Mouse (Mus musculus) liver, postnatal 0 days (tissue): ENCODE results near the gene Fzr1. TPM values are rescaled to one million over a fixed set of nuclear protein-coding genes. Genes with fewer than 3 reads are reported as not detected.
A peak's percentile ranks its signal among the peaks of the same experiment; 100 is the strongest.

ENCODE experiments used
- ATAC-seq: fragments of 200-750 bp; cut with Nextera tagmentation; 2 replicates; pipeline ENCODE4 v1.8.0; 2017; ENCODE audit warnings: mild to moderate bottlenecking, moderate library complexity
- DNase-seq: peaks from one replicate; pipeline ENCODE4 v3.0.0-alpha.2; 2016
- H3K27ac ChIP-seq: fragments of 300-500 bp; sonication (generic); 2 replicates; pipeline ENCODE4 v1.5.1; 2014; ENCODE audit warnings: antibody characterized with exemption, moderate library complexity, mild to moderate bottlenecking, low read depth
- H3K27me3 ChIP-seq: fragments of 300-500 bp; sonication (generic); 2 replicates; pipeline ENCODE4 v1.6.1; 2014; ENCODE audit warnings: low read length, control low read depth, mixed read lengths; ENCODE audit not compliant: insufficient read depth
- H3K36me3 ChIP-seq: fragments of 300-500 bp; sonication (generic); replicated peaks from 2 replicates; pipeline ENCODE4 v1.6.1; 2014; ENCODE audit warnings: mild to moderate bottlenecking, control low read depth, low read length, moderate library complexity, mixed read lengths; ENCODE audit not compliant: insufficient read depth
- H3K4me1 ChIP-seq: fragments of 300-500 bp; sonication (generic); 2 replicates; pipeline ENCODE4 v1.6.1; 2014; ENCODE audit warnings: antibody characterized with exemption, mild to moderate bottlenecking, control low read depth; ENCODE audit not compliant: insufficient read depth
- H3K4me2 ChIP-seq: fragments of 300-500 bp; sonication (generic); 2 replicates; pipeline ENCODE4 v1.6.1; 2014; ENCODE audit warnings: low read depth, mild to moderate bottlenecking, low read length, moderate library complexity, mixed read lengths
- H3K4me3 ChIP-seq: fragments of 300-500 bp; sonication (generic); 2 replicates; pipeline ENCODE4 v1.5.1; 2014; ENCODE audit warnings: low read depth, low read length
- H3K9ac ChIP-seq: fragments of 300-500 bp; sonication (generic); replicated peaks from 2 replicates; pipeline ENCODE4 v1.6.1; 2014; ENCODE audit warnings: mild to moderate bottlenecking, moderate library complexity
- H3K9me3 ChIP-seq: fragments of 300-500 bp; sonication (generic); 2 replicates; pipeline ENCODE4 v1.6.1; 2016; ENCODE audit warnings: mild to moderate bottlenecking, control low read depth, low read length, mixed read lengths
- CTCF ChIP-seq: sonication (generic); IDR thresholded peaks from 2 replicates; pipeline ENCODE4 v1.5.1; 2016; ENCODE audit warnings: antibody characterized with exemption, low read depth
- EP300 ChIP-seq: IDR thresholded peaks from 2 replicates; pipeline ENCODE4 v1.6.1; 2016; ENCODE audit warnings: antibody characterized with exemption, low read depth, mild to moderate bottlenecking
- WGBS: fragments of 180-500 bp; shearing (Covaris S2); extraction: QIAGEN DNeasy Blood & Tissue Kit; methylation state at CpG from one replicate; pipeline ENCODE4 v1.1.7; 2014; ENCODE audit not compliant: insufficient replicate concordance; 5-methylcytosine and 5-hydroxymethylcytosine counted together
- polyA plus RNA-seq: library from polyadenylated mRNA; unstranded; fragments of >200 nt; fragmentation: Nextera tagmentation; extraction: Ambion mirVana; gene quantifications from 2 replicates; pipeline ENCODE4 v1.2.1, GENCODE M21; 2015

Fzr1 gene
- polyA plus RNA-seq, 1 experiment from 2014 or later: 69.7 TPM

DNA sequence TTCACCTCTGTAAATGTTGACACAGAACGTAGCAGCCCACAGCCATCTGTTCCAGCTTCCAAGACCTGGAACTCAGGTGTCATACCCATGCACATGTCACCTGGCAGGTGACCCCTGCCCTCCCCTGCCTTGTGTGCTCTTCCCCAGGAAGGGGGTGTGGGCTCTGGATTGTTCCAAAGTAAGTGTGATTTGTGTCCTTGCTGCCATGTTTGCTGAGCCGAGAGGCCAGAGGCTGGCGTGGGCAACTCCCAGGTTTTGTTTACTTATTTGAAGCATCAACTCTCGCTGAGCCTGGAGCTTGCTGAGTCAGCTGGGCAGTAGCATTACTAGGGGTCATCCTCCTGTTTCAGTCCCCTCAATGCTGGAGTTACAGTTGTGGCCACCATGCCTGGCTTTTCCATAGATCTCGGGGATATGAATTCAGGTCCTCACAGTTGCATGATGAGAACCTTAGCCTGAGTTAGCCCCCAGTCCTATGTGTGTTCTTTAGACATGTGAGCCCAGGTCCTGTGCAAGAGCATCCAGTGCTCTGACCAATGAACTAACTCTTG, 10.3 kb upstream of the Fzr1 start, which contains the start of gene Gm48552:
Gene Gm48552, plus strand, starts transcription at position 501 of the 551 bp plus-strand sequence.
- Histone ChIP-seq H3K27ac (0 out of 2 replicates have a peak within 1 kb of the TSS, but pooled peaks have one; percentile 11), H3K27me3 (no peaks in the 10 kb centered on the region), H3K36me3 (peaks cover 24% of the 10 kb centered on the region), H3K4me3 (no peak within 1 kb of the TSS), H3K4me2 (no peak within 1 kb of the TSS), H3K4me1 (peaks cover 35% of the 10 kb centered on the region), H3K9ac (no peak within 1 kb of the TSS), H3K9me3 (no peaks in the 10 kb centered on the region)
- ATAC-seq (no peak), DNase-seq (no peak)
- 64% methylated on average over 5 of the region's 5 CpGs for WGBS
- TF ChIP-seq CTCF: no peak

GRCm38 (mm10) chr10:81387716-81388115, 9.4 kb upstream of the Fzr1 start:
- 91% methylated on average over 20 of the region's 20 CpGs for WGBS
- DNase-seq (no peak), ATAC-seq (no peak)
- H3K9ac ChIP-seq: no peak overlapping the region
- no peaks in the 10 kb centered on the region for H3K9me3 ChIP-seq
- H3K36me3 ChIP-seq: peaks cover 24% of the 10 kb centered on the region
- no peak overlapping the region for H3K27ac ChIP-seq
- no peak overlapping the region for H3K4me2 ChIP-seq
- no peaks in the 10 kb centered on the region for H3K27me3 ChIP-seq
- no peak overlapping the region for H3K4me3 ChIP-seq
- TF ChIP-seq EP300 (no peak), CTCF (no peak)
- peaks cover 26% of the 10 kb centered on the region for H3K4me1 ChIP-seq

GRCm38 (mm10) chr10:81385603-81386306, 7.4 kb upstream of the Fzr1 start:
- peaks cover 29% of the 10 kb centered on the region for H3K4me1 ChIP-seq
- WGBS: 70% methylated on average over 22 of the region's 22 CpGs
- DNase-seq: no peak
- peak overlapping the region; percentile 74 for H3K4me3 ChIP-seq
- H3K36me3 ChIP-seq: peaks cover 24% of the 10 kb centered on the region
- peak overlapping the region; percentile 75 for H3K4me2 ChIP-seq
- no peaks in the 10 kb centered on the region for H3K9me3 ChIP-seq
- no peak for ATAC-seq
- no peaks in the 10 kb centered on the region for H3K27me3 ChIP-seq
- no peak overlapping the region for H3K27ac ChIP-seq
- TF ChIP-seq CTCF (no peak), EP300 (no peak)
- H3K9ac ChIP-seq: peak overlapping the region; percentile 89; the same call in 1 of the 2 replicates

DNA sequence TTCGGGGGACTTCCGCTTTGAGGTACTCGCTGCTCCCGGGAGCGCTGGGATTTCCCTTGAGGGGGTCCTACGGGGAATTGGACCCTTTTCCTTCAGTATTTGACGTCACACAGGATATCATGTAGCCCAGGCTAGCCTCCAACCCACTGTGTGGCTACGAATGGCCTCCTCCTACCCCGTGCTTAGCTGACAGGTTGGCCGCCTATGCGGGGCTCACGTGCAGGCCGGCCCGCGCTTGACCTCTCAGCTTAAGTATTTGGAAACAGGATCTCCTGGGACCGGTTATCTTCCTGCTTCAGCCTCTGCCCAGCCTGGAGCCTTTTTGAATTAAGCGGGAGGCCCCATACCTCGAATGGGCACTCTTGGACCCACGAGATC, 6.3 kb upstream of the Fzr1 start:
- Histone ChIP-seq H3K4me1 (peaks cover 39% of the 10 kb centered on the region), H3K27me3 (no peaks in the 10 kb centered on the region), H3K9me3 (no peaks in the 10 kb centered on the region), H3K27ac (peak overlapping the region; percentile 97), H3K4me3 (peak overlapping the region; percentile 74), H3K36me3 (peaks cover 24% of the 10 kb centered on the region), H3K9ac (peak overlapping the region; percentile 89), H3K4me2 (peak overlapping the region; percentile 75)
- peak; percentile 20 for ATAC-seq
- no peak for DNase-seq
- WGBS: under 1% methylated on average over 19 of the region's 19 CpGs
- TF ChIP-seq CTCF (no peak), EP300 (no peak)

DNA sequence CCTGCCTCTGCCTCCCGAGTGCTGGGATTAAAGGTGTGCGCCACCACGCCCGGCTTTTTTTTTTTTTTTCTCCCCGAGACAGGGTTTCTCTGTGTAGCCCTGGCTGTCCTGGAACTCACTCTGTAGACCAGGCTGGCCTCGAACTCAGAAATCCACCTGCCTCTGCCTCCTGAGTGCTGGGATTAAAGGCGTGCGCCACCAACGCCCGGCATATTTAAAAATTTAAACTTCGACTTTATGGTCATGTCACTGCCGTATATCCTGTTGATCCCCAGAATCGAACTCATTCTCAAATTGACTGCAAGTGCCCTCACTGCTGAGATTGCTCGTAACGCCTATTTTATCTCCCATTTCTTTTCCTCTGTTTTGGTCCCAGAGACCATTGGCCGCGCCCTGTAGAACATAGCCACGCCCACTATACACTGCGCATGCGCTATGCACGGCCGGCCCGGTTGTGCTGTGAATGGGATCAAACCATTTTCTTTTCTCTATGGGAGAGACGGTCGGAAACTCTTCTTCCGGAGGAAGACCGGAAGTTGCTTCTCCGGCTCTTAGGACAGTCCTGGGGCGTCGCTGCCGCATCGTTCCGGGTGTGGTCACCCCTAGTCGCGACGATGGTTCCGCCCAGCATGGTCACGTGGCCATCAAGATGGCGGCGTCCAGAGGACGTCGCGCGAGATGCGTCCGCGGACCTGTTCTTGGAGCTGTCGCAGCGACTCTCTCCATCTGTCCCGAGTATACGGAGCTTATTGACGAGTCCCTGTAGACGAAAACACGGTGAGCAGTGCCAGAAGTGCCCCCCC, 5.7 kb upstream of the Fzr1 start, which contains the start of the genes Dohh and Gm48551:
Gene Dohh, plus strand, starts transcription at position 627 of the 803 bp plus-strand sequence.
Gene Gm48551, plus strand, starts transcription at position 665 of the 803 bp plus-strand sequence.
- Histone ChIP-seq H3K4me3 (peak within 1 kb of the TSS; percentile 74), H3K27ac (peak within 1 kb of the TSS; percentile 97), H3K4me1 (peaks cover 39% of the 10 kb centered on the region), H3K4me2 (peak within 1 kb of the TSS; percentile 75), H3K9me3 (no peaks in the 10 kb centered on the region), H3K36me3 (peaks cover 24% of the 10 kb centered on the region), H3K27me3 (no peaks in the 10 kb centered on the region), H3K9ac (peak within 1 kb of the TSS; percentile 89)
- 3% methylated on average over 51 of the region's 54 CpGs for WGBS
- peak; percentile 83 for TF ChIP-seq EP300
- TF ChIP-seq CTCF: no peak
- ATAC-seq (peak; percentile 82), DNase-seq (peak; percentile 100)

DNA sequence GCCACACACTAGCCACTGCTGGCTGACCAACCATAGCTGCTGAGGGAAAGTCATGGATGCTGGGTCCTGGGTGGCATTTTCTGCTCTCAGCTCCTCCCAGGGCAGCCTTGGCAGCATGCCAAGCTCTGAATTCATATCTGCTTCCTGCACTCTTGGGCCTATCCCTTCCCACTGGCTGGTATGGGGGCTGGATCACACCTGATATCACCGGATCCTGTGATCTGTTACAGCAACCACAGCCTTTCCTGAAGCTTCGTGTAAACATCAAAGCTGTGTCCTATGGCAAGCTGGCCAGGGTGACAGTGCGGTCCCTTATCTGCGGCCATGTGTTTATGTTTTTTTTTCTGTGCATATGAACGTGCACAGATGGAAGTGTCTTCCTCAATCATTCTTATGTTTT, 3.7 kb upstream of the Fzr1 start:
- peak; percentile 70 for ATAC-seq
- Histone ChIP-seq H3K4me3 (no peak overlapping the region), H3K36me3 (peaks cover 14% of the 10 kb centered on the region), H3K9ac (peak overlapping the region; percentile 52), H3K4me1 (peaks cover 40% of the 10 kb centered on the region), H3K9me3 (no peaks in the 10 kb centered on the region), H3K27ac (peak overlapping the region; percentile 97), H3K27me3 (no peaks in the 10 kb centered on the region), H3K4me2 (peak overlapping the region; percentile 47; the same call in 1 of the 2 replicates)
- TF ChIP-seq CTCF (no peak), EP300 (peak; percentile 99)
- DNase-seq: peak; percentile 93
- 22% methylated on average over 5 of the region's 5 CpGs for WGBS
